Mouse (Mus musculus): ENCODE data around the gene S1pr4.

S1pr4 gene

DNA sequence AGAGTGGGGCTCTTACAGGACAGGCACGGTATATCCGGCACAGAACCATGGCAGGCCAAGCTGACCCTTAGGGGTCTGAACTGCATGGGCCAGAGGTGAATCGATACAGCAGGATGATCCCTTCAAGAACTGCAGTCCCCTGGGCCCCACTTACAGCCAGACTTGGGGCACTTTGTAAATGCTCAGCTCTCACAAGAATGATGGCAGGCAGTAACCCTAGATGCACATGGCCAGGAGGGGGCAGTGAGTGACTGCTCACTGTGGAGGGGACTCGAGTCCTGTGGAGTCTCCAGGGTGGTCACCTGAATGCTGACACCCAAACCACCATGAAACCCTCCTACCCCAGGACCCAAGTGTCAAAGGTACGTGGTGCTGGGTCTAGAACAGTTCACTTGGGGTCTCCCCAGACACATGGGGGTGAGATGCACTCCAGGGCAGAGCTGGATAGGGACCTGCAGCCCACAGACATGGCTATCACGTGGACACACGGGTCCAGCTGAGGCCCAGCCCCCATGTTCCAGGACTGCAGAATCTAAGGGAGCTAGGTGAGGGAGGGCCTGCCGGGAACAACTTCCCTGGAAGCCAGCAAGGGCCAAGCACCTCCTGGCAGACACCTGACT lies 6.2 kb downstream of the S1pr4 start:
- no peak for DNase-seq

DNA sequence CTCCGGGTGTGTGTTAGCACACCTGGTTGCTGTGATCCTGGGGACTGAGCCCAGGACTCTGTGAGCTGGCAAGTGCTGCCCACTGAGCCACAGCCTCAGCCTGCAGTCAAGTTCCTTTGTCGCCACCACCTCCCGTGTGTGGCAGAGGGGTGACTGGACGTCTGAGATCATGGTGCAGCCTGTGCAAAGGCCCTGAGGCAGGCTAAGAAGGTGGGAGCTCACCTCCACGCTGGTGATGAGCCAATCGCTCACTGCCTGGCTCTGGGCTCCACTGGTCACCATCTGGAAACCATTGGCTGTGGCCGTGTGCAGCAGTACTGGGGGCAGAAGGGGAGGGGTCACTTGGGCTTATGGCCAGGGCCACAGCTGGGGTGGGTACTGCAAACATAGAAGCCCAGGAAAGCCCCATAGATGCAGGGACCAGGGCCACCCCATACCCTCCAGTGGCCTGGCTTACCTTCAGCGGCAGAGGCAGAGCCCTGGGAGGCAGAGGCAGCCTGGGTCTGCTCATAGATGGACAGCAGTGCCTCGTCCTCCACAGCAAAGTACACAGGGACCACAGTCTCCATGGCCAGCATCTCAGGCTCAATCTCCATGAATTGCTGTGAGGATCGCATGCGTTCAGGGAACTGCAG lies 7.2 kb downstream of the S1pr4 start:
- no peak for DNase-seq

DNA sequence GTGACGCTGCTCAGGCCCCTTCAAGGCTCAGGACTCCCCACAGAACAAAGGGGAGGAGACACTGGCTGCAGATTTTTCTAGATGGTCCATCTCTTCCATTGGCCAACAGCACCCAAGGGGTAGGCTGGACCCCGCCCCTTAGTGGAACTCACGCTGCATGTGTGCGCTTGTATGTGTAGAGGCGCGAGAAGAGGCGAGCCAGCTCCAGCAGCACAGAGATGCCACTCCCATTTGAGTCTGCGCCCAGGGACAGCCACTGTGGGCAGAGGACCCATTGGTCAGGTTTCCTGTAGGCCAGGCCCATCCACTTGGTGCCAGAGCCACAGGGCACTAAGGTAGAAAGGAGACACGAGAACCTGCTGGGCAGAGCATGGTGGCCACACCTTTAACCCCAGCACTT lies 8.9 kb downstream of the S1pr4 start:
- DNase-seq: no peak

DNA sequence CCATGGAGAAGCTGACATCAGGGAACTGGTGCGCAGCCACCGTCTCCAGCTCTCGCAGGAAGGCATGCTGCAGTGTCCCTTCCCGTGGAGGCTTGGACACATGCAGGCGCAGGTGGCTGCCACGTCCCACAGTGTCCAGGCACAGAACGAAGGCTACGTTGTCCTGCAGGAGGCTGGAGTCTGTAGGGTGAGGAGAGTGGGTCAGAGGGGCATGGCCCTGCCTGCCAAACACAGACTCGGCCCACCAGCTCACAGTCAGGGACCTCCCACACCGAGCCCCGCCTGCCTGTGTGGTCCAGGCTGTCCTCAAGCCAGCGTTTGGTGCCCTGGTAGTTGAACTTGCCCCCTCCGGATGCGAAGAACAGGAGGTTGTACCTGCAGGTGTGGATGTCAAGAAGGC lies 10.0 kb downstream of the S1pr4 start:
- peak; percentile 4 for DNase-seq

DNA sequence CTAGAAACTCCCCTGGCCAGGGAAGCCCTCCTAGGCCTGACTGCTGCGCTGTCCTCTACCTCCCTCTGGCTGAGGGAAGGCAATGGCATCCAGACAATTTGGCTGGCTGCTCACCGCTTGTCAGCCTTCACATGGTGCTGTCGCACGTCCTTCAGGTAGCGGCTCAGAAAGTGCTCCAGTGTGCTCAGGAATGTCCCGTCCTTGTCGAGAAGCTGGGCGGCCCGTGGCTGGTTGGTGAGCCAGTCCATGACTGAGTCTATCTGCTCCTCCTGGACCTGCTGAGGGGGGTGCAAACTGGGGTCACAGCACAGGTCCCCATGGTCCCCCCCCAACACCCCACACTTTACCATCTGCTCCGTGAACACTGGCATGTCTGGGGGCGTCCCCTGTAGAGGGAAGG lies 11.9 kb downstream of the S1pr4 start:
- peak; percentile 3 for DNase-seq

DNA sequence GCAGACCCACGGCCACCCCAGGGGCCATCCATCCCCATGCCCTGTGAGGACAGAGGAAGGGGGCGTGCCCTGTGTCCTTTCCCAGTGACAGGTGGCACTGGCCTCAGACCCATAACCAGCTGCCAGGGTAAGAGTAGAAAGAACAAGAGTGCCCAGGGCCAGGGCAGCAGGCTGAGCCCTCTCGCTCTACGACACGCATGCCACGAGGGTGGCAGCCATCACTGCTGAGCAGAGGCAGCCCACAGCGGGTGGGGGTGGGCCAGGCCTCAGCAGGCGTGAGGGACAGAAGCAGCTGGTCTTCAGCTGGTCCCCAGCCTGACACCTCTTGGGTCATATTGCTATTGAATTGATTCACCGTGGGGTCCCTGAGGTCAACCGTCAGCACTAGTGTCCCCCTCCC lies 13.4 kb downstream of the S1pr4 start:
- DNase-seq: no peak

DNA sequence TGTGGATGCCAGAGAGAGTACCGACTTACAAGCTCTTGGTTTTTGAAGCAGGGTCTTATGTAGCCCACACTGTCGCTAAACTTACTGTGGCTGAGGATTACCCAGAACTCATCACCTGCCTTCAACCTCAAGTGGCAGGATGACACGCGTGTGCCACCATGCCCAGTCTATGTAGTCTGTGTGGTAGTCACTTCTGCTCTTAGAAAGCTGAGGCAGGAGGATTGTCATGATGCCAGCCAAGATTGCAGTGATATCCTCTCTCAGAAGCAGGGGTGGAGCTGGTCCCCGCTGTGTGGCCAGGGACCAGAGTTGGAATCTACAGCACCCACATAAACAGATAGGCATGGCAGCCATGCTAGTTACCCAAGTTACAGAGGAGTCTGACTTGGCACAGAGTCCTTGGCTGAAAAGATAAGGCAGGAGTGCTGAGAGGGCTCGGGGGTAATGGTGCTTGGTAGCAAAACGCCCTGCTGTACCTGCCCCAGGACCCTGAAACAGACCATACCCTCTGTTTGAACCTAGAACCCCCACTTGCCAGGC lies 14.4 kb downstream of the S1pr4 start:
- DNase-seq: no peak

DNA sequence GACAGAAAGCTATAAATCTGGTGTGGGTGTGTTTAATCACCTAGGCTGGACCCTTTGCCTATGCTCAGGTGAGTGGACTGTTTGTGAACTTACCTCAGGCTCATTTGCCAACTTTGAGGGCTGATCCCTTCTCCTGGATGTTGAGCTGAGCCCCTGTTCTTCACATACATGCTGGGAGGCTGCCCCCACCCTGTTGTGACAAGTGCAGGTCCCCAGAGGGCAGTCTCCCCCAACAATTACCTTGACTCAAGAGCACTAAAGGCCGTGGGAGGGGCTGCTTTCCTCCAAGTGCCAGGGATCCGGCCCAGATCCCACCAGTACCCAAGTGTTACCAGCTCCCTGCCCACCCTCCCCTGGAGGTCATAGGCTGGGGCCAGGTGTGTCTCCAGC lies 14.9 kb downstream of the S1pr4 start:
- no peak for DNase-seq

DNA sequence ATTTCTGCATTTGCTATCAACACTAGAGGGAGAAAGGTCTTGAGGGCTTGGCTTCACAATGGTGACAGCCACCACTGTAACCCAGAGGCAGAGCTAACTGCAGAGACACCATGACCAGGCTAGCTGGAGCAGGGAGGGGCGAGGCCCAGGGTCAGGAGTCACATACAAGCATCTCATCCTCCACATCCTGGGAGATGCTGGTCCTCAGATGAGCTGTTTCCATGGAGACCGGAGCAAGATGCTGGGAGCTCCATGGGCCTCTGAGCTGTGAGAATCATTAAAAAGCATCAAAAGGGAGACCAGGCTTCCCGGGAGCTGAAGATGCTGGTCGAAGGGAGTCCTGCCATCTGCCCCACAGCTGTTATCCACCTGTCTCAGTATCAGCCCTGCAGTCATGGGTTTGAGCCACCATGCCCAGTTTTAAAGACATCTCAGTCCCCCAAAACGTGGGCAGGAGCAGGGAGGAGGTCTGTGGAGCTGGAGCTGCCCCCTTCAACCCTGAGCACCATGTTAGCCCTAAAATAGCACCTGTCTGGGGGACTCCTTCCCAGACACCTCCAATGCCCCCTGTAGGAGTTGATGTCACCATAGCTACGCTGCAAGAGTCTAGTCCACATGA lies 15.4 kb downstream of the S1pr4 start:
- DNase-seq: no peak

DNA sequence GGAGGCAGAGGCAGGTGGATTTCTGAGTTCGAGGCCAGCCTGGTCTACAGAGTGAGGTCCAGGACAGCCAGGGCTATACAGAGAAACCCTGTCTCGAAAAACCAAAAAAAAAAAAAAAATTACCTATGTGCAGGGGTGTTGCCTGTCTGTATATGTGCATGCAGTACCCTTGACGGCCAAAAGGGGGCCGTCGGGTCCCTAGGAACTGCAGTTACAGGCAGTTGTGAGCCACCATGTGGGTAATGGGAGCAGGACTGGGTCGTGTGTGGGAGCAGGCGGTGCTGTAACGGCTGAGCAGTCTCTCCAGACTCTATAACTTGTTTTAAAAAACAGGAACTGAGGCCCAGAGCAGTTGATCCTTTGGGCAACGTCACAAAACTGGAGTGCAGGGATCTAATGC lies 15.9 kb downstream of the S1pr4 start:
- peak; percentile 63 for DNase-seq

DNA sequence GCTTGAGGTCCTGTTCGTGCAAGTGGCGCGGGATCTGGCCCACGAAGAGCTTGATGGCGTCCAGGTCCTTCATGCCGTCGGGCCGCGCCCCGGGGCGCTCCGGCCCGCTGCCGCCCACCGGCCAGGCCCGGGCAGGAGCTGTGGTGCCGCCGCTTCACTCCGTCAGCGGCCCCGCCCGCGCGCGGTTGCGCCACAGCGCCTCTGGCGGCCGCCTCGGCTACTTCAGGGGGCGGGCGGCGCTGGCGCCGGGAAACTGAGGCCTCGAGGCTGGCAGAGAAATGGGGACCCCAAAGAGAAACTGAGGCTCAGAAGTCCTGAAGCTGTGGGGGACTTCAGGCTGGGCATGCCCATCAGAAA lies 17.4 kb downstream of the S1pr4 start, which contains the start of gene Celf5:
Gene Celf5 (minus strand): TSS at position 177 of the 357 bp plus-strand sequence.
- DNase-seq: peak; percentile 79

DNA sequence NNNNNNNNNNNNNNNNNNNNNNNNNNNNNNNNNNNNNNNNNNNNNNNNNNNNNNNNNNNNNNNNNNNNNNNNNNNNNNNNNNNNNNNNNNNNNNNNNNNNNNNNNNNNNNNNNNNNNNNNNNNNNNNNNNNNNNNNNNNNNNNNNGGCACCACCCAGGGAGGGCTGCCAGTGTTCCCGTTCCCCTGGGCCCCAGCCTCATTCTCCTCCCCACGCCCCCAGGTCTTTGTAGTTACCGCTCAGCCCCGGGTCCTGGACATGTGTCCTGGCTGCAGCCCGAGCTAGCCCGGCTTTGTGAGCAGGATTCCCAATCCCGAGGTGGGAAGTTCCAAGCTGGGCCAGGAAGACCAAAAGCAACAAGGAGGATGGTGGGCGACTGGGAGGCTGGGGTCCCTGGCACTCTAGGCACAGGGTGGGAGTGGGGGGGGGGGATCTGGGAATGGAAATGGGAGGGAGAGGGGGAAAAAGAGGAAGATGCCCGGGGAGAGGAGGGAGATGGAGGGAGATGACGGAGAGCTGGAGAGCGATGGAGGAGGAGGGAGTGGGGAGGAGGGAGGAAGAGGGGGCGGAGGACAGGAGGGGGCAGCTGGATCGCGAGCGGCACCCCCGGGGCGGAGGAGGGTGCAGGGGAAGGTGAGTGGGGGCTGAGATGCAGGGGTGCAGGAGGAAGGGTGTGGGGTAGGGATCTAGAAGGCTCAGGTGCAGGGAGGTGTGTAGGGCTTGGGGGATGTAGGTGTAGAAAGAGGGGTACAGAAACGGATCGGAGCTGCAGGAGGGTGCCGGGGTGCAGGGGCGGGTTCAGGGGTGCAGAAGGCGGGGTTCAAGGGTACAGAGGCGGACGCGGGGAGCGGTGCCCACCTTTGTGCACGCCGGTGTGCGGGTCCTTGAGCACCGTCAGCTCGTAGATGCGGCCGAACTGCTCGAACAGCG lies 18.1 kb downstream of the S1pr4 start:
- DNase-seq: no peak

DNA sequence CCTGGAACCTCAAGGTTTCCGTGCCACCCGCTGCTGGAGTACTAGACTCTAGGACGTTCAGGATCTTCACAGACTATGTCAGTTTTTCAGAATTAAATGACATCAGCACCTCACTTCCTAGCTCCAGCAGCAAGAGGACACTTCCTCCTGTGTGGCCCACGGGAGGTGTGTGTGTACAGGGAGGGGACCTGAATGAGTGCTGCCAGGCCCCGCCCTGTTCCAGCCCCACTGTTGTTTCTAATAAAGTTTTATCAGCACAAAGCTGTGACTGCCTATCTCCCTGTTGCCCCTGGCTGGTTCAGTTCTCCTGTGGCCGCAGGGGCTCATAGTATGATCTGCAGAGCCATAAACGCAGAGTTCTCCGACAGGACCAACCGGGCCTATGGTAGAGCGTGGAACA lies 25.5 kb downstream of the S1pr4 start:
- DNase-seq: no peak

DNA sequence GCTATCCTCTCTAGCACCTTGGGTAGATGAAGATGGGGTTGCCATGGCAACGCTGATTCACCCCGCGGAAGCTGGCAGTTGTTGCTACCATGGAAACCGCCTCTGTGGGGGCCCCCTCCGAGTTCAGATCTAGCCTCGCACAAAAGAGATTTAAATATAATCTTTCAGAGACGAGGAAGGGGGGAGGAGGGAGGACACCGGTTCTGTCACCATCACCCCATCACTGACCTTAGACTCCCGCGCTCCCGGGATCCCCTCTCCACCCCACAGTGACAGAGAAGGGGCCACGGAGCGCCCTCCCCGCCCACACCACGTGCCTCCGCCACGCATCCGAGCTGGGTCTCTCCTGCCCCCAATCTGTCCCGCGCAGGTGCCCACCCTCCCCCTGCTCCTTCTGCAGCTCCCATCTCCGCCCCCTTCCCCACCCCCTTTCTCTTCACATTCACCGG lies 26.9 kb downstream of the S1pr4 start:
- peak; percentile 90 for DNase-seq

DNA sequence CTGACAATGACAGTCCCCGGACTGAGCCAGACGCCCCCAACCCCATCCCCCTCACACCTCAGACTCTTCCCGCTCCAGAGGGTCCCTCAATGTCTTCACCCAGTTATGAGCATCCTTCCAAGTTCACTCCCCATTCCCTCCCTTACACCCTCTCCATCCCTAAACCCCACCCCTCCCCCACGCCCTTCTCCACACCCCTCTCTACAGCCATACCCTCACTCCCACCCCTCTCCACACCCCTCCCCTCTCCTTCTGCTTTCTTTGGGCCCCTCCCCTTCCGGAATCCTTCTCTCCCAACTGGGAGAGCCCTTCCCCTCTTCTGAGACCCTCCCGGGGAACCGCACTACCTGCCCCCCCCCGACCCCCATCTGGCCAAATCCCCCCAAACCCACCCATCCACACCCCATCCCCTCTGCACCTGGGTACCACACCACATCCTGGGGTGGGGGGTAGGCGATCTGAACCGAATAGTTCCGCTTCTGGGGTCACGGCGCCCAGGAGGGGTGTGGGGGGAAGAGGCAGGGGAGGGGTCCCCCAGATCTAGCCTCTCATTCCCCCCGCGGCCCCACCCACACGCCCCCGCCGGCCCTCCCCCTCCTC lies 27.4 kb downstream of the S1pr4 start:
- DNase-seq: no peak

DNA sequence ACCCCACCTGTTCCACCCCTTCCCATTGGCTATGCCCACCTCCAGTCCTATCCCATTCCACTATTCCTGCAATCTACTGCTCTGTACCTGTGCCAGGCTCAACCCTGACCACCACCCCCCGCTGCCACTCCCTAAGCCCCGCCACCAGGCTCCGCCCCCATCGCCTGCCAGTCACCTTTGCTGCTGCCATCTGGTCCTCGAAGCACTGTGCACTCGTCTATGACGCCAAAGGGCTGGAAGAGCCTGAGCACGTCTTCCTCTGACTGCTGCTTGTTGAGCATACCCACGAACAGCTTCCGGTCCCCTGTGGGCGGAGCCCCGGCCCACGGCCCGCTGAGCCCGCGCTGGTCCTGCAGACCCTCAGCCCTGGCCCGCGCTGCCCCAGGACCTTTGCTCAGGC lies 29.5 kb downstream of the S1pr4 start:
- DNase-seq: peak; percentile 63

DNA sequence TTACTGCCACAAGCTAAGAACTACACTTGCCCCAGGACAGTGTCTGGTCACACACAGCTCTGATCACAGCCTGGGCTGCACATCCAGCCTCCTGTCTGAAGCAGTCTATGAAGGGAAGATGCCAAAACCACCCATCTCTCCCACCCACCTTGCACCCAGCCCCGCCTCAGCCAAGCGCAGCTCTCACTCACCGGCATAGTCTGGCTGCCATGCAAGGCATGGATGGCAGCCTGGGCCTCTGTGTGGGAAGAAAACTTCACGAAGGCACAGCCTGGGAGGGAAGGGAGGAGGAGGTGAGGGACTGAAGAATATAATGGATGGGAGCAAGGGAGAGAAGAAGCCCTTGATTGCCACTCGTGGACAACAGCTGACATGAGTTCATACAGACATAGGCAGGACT lies 30.7 kb downstream of the S1pr4 start:
- DNase-seq: peak; percentile 83

DNA sequence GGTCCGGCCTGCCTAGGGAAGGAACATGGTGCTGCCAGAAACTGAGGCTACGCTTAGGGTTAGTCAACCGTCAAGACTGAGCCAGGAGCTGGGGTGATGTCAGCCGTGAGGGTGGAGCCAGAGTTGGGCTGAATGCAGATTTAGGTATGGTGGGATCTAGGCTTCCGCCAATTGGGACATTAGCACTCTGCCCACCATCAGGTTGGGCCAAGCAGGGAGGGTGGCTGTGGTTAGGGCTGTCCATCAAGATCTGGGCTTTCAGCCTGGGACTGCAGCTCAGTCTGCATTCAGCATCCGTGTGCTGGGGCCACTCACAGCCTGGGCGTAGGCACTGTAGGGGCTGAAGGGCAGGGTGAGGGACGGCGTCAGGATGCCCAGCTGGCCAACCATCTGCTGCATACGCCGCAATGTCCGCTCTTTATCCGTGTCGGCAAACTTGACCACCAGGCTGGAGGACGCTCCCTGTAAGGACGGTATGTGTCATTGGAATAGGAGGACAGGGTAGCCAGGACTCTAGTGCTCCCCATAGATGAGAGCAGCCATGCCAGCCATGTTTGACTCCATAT lies 32.2 kb downstream of the S1pr4 start:
- peak; percentile 29 for DNase-seq

DNA sequence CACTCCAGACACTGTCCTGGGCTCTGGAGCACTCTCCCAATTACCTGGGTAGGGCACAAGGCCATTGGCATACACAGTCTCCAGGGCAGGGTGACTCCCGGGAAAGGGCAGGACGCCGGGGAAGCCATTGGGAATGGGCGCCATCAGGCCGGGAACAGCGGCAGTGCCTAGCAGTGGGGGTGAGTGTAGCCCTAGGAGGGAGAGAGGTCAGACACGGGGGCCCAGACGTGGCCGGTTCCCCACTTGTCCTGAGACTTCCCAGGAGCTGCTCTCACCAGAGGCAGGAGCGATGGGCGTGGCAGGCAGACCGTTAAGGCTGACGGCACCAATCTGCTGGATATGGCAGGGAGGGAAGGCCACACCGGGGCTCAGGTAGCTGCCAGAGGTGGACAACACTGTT lies 33.1 kb downstream of the S1pr4 start:
- DNase-seq: peak; percentile 12

DNA sequence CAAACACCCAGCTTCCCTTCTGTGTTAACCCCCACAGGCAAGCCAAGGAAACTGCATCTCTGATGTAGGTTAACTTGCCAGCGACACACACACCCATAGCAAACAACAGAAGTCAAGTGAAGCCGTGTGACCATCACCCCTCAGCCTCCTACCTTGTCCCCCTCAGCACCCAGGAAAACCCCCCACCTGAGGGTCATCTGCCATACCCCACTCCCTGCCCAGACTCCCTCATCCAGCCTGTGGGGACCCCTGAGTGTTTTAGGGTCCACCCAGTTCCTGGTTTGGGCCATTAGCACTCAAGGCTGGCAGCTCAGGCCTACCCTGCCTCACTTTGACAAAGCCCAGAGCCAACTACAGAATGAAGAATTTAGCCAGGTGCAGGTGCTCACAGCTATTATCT lies 33.9 kb downstream of the S1pr4 start:
- no peak for DNase-seq

DNA sequence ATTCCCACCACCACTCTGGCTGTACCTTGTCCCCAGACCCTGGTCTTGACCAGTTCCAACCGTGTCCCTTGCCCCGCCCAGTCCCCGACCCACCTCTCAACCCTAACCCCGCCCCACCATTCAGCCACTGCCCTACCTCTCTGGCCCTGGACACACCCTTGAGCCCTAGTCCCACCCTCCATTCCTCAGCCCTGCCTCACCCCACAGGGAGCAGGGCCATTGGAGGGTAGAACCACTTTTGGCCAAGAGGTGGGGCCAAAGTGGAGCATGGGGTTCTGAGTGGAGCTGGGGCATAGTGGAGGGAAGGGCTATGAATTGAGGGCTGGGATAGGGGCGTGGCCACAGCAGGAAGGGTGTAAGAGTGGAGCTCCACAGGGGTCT lies 34.7 kb downstream of the S1pr4 start:
- peak; percentile 8 for DNase-seq
